In the genomic region with DNA sequence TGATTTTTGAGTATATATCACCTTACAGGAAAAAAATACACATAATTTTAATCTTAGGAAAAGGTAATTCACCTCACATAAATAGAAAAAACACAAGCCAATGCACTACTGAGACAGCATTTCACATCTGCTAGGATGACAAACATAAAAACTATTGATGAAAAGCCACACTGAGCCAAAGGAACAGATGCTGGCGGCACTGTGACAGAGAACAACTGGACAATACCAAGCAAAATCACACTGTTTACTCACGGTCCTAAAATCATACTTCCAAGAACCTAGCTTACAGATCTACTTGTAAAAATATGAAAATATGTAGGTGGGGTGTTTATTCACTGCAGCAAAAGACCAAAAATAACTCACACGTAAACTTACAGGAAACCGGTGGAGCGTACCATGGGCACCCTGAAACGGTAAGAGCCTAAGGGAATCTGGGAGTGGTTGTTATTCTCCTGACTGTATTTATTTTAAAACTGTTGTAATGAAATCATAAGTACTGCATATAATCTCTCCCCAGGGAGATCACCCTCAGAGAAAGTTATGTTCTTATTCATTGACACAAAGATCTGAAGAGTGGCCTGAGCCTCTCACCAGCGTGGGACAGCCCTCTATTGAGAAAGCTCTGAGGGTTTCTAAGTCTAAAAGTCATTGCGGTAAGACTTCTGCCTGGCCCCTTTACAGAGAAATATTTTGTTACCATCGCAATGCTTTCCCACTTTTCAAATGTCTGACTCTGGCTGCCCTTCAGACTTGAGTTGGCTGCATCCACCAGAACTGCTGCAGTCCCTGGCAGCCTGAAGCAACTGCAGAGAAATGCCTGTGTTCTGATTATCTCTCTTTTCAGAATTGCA, we compare ENCODE assay signal across 9 mouse cellular contexts. TPM values are rescaled to one million over a fixed set of nuclear protein-coding genes. Genes with fewer than 3 reads are reported as not detected.
A peak's percentile ranks its signal among the peaks of the same experiment; 100 is the strongest.
DNase-seq lines count a peak whose midpoint lies in the region; ATAC-seq and TF ChIP-seq lines count a peak whose summit lies in the region.
"Had no signal": no experiment of that assay in that cellular context is flagged by ENCODE, and none has a peak within 500 bp of the region (broad histone marks: within the 10 kb centered on the region; RNA-seq: fewer than 3 reads in every experiment).

No protein-coding gene starts in this region.

- H3K4me3 ChIP-seq in heart, embryonic 11.5 days (ENCODE audit: low read depth, low read length), result no peak overlapping the region
- no peak overlapping the region for H3K4me3 ChIP-seq in embryonic fibroblast, embryonic 13.5 days (ENCODE audit: insufficient read depth, low read length)
- no peak overlapping the region for H3K4me3 ChIP-seq in lung, adult 2 months (replicated peaks; ENCODE audit: extremely low read depth, low read depth, low read length)
- no peak overlapping the region for H3K4me3 ChIP-seq in midbrain, embryonic 16.5 days (ENCODE audit: low read depth, low read length)

- 80% methylated on average over 9 of the region's 9 CpGs for WGBS in heart, embryonic 11.5 days (ENCODE audit: insufficient replicate concordance)
- WGBS in lung, adult 2 months, result 25% methylated on average over 9 of the region's 9 CpGs
- WGBS in midbrain, embryonic 16.5 days, result 71% methylated on average over 9 of the region's 9 CpGs

- no peak overlapping the region for H3K27ac ChIP-seq in heart, embryonic 11.5 days (ENCODE audit: low read depth, low read length)
- peak overlapping the region; percentile 90 for H3K27ac ChIP-seq in embryonic fibroblast, embryonic 13.5 days (ENCODE audit: insufficient read depth, low read length)
- no peak overlapping the region for H3K27ac ChIP-seq in midbrain, embryonic 16.5 days (ENCODE audit: low read length)
- H3K27ac ChIP-seq: liver, embryonic 14.5 days had no signal

- H3K27me3 ChIP-seq in heart, embryonic 11.5 days (ENCODE audit: control insufficient read depth, insufficient read depth, low read length), result no peaks in the 10 kb centered on the region
- no peaks in the 10 kb centered on the region for H3K27me3 ChIP-seq in midbrain, embryonic 16.5 days (ENCODE audit: control insufficient read depth, insufficient read depth, low read depth, low read length)

- H3K9me3 ChIP-seq in heart, embryonic 11.5 days (replicated peaks; ENCODE audit: control insufficient read depth, low read length), result no peaks in the 10 kb centered on the region
- H3K9me3 ChIP-seq in midbrain, embryonic 16.5 days (replicated peaks; ENCODE audit: control insufficient read depth, low read length, poor library complexity, severe bottlenecking), result no peaks in the 10 kb centered on the region

- no peak for TF ChIP-seq POLR2A in embryonic fibroblast, embryonic 13.5 days (IDR thresholded peaks at IDR 0.05; ENCODE audit: low read depth, low read length)
- no peak for TF ChIP-seq POLR2A in lung, adult 2 months (IDR thresholded peaks at IDR 0.05; ENCODE audit: borderline replicate concordance, extremely low read depth, low read depth, low read length)

- H3K4me2 ChIP-seq in heart, embryonic 11.5 days, result no peak overlapping the region
- no peak overlapping the region for H3K4me2 ChIP-seq in midbrain, embryonic 16.5 days (ENCODE audit: low read length)

- no peak for ATAC-seq in heart, embryonic 11.5 days (replicated peaks; ENCODE audit: insufficient number of reproducible peaks, low FRiP score, low TSS enrichment)
- no peak for ATAC-seq in erythroblast, adult 5-6 weeks (replicated peaks; ENCODE audit: low FRiP score, poor library complexity, severe bottlenecking)
- ATAC-seq in midbrain, embryonic 16.5 days, result no peak

- H3K36me3 ChIP-seq in heart, embryonic 11.5 days (ENCODE audit: control insufficient read depth, insufficient read depth, low read length), result no peaks in the 10 kb centered on the region
- H3K36me3 ChIP-seq in midbrain, embryonic 16.5 days (ENCODE audit: control insufficient read depth, insufficient read depth, low read length), result no peaks in the 10 kb centered on the region

- H3K4me1 ChIP-seq in heart, embryonic 11.5 days (ENCODE audit: control insufficient read depth, insufficient read depth, low read length), result no peaks in the 10 kb centered on the region
- 0 out of 2 replicates have a peak, but pooled peaks cover 2% of the 10 kb centered on the region for H3K4me1 ChIP-seq in embryonic fibroblast, embryonic 13.5 days (ENCODE audit: control insufficient read depth, insufficient read depth, low read length)
- peaks cover 2% of the 10 kb centered on the region; the same call in 1 of the 2 replicates for H3K4me1 ChIP-seq in lung, adult 2 months (ENCODE audit: control insufficient read depth, insufficient read depth, low read length)
- no peaks in the 10 kb centered on the region; the same call in 1 of the 2 replicates for H3K4me1 ChIP-seq in midbrain, embryonic 16.5 days (ENCODE audit: control insufficient read depth, insufficient read depth, low read length)

- TF ChIP-seq CTCF in embryonic fibroblast, embryonic 13.5 days (IDR thresholded peaks at IDR 0.05; ENCODE audit: borderline replicate concordance, insufficient read depth, low read length), result no peak
- no peak for TF ChIP-seq CTCF in lung, adult 2 months (IDR thresholded peaks at IDR 0.05; ENCODE audit: insufficient read depth, low read length)

- H3K9ac ChIP-seq in heart, embryonic 11.5 days (ENCODE audit: low read depth, low read length), result no peak overlapping the region
- H3K9ac ChIP-seq in midbrain, embryonic 16.5 days (ENCODE audit: low read depth, low read length), result no peak overlapping the region
- H3K9ac ChIP-seq: liver, embryonic 14.5 days had no signal

- peak; percentile 96 for DNase-seq in heart, adult 11 months
- DNase-seq in CD4-positive, CD25-positive, alpha-beta regulatory T cell, adult 2 months (ENCODE audit: low read depth, low spot score), result peak; percentile 12
- peak; percentile 12 for DNase-seq in lung, adult 2 months
- DNase-seq in spleen, postnatal 10 days (ENCODE audit: low spot score in 2 of 2), result no peak

RNA-seq across cellular contexts. Expression of a gene that starts 29.4 kb away (rescaled TPM):
- polyA plus RNA-seq in heart, embryonic 11.5 days (2014; fragmentation: Nextera tagmentation; extraction: Ambion mirVana), result 1.1 and 1.5 TPM in 2 replicates
- polyA plus RNA-seq in embryonic fibroblast, embryonic 13.5 days (2011; ENCODE audit: insufficient read length, low read depth, missing spikeins), result 16.5 and 17.2 TPM in 2 replicates
- 8.6 and 8.9 TPM in 2 replicates for polyA plus RNA-seq in lung, adult 2 months (2012; rRNA removed)
- 1.7 and 2.1 TPM in 2 replicates for total RNA-seq in erythroblast, adult 5-6 weeks (2015; ENCODE audit: low replicate concordance)
- total RNA-seq in erythroblast, adult 5-6 weeks (2017; ENCODE audit: low replicate concordance), result 1.8 and 3.3 TPM in 2 replicates
- 1.1 and 1.2 TPM in 2 replicates for polyA plus RNA-seq in midbrain, embryonic 16.5 days (2015; fragmentation: Nextera tagmentation; extraction: Ambion mirVana)

Comparison
In these comparisons a context has a peak if more than half of its experiments do, and no peak if none do; other contexts are left out.
1. DNase-seq: peak in heart, adult 11 months (single experiment), CD4-positive, CD25-positive, alpha-beta regulatory T cell, adult 2 months (single experiment) and lung, adult 2 months (single experiment); none in spleen, postnatal 10 days (0 of 2).